Mouse (Mus musculus) testis, adult 2 months (tissue): Measurements from ENCODE around the gene Smap1.

Experiments used
- CTCF ChIP-seq: fragments of 200-500 bp; IDR thresholded peaks from 2 replicates; pipeline ENCODE4 v1.5.1; 2012; ENCODE audit warnings: low read depth, mild to moderate bottlenecking, inconsistent platforms, low read length, moderate library complexity; ENCODE audit not compliant: control insufficient read depth, insufficient read depth, insufficient replicate concordance
- POLR2A ChIP-seq: fragments of 200-500 bp; IDR thresholded peaks from 2 replicates; pipeline ENCODE4 v1.6.1; 2012; ENCODE audit warnings: low read depth, mild to moderate bottlenecking, inconsistent platforms, low read length, moderate library complexity; ENCODE audit not compliant: control insufficient read depth

DNA sequence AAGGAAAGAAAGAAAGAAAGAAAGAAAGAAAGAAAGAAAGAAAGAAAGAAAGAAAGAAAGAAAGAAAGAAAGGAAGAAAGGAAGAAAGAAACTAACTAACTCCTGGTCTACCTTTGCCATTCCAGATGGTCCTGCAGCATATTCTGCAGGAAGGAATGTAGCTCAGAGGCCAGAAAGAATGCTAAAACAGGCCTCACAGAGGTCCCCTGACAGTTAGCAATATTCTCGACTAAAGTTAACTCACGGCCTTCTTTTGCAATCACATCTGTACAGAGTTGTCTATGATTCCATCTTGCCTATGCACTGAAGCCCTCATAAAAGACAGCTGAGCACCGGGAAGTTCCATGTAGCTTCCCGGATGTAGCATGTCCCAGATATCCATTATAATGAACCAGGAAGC lies 33.4 kb upstream of the Smap1 start:
- TF ChIP-seq CTCF (no peak), POLR2A (no peak)
